Mouse (Mus musculus) thymus, adult 2 months (tissue): Measurements from ENCODE around the gene Gigyf2.

ENCODE experiments used
- CTCF ChIP-seq: fragments of 200-500 bp; IDR thresholded peaks from 2 replicates; pipeline ENCODE4 v1.5.1; 2012; ENCODE audit warnings: mild to moderate bottlenecking, control low read depth, low read length, moderate library complexity, borderline replicate concordance; ENCODE audit not compliant: control insufficient read depth, poor library complexity, insufficient read depth; ENCODE audit errors: extremely low read depth
- POLR2A ChIP-seq: fragments of 200-500 bp; IDR thresholded peaks from 2 replicates; pipeline ENCODE4 v1.6.1; 2012; ENCODE audit warnings: mild to moderate bottlenecking, low read length, control low read depth, moderate library complexity; ENCODE audit not compliant: control insufficient read depth, poor library complexity, insufficient read depth; ENCODE audit errors: extremely low read depth

DNA sequence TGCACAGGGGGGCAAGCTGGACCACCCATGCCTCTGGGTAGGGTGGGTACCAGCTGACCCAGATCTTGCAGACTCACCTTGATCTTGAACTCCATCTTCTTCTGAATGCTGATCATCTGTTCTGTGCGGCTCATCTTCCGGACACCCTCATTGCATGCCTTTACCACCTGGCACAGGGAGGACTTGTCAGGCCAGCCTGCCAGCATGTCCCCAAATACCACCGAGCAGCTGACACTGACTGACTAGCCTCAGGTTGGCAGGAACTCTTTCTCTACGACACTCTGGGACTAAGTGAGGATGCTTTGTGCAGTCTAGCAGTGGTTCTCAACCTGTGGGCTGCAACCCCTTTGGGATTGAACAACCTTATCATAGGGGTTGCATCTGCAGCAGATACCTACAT, 155.7 kb downstream of the Gigyf2 start:
- TF ChIP-seq CTCF (no peak), POLR2A (no peak)
